Mouse (Mus musculus) embryonic facial prominence, embryonic 14.5 days (tissue): ENCODE data around the gene Olfr11. TPM values are rescaled to one million over a fixed set of nuclear protein-coding genes. Genes with fewer than 3 reads are reported as not detected.
A peak's percentile ranks its signal among the peaks of the same experiment; 100 is the strongest.

ENCODE experiments used
- ATAC-seq: fragments of 200-750 bp; cut with Nextera tagmentation; 2 replicates; pipeline ENCODE4 v1.8.0; 2017; ENCODE audit warnings: low read depth, moderate number of reproducible peaks, moderate TSS enrichment
- DNase-seq: peaks from one replicate; pipeline ENCODE4 v3.0.0-alpha.2; 2015; ENCODE audit warnings: low spot score
- H3K27ac ChIP-seq: fragments of 300-500 bp; sonication (generic); replicated peaks from 2 replicates; pipeline ENCODE4 v1.5.1; 2014; ENCODE audit warnings: low read depth, mild to moderate bottlenecking, low read length, moderate library complexity
- H3K27me3 ChIP-seq: fragments of 300-500 bp; sonication (generic); replicated peaks from 2 replicates; pipeline ENCODE4 v1.6.1; 2014; ENCODE audit warnings: low read length; ENCODE audit not compliant: control insufficient read depth, insufficient read depth
- H3K36me3 ChIP-seq: fragments of 300-500 bp; sonication (generic); 2 replicates; pipeline ENCODE4 v1.6.1; 2014; ENCODE audit warnings: low read length, mixed read lengths; ENCODE audit not compliant: control insufficient read depth, insufficient read depth
- H3K4me1 ChIP-seq: fragments of 300-500 bp; sonication (generic); 2 replicates; pipeline ENCODE4 v1.6.1; 2014; ENCODE audit warnings: antibody characterized with exemption, low read length; ENCODE audit not compliant: control insufficient read depth, insufficient read depth
- H3K4me2 ChIP-seq: fragments of 300-500 bp; sonication (generic); 2 replicates; pipeline ENCODE4 v1.6.1; 2014; ENCODE audit warnings: low read depth, mild to moderate bottlenecking, low read length, moderate library complexity, mixed read lengths
- H3K4me3 ChIP-seq: fragments of 300-500 bp; sonication (generic); 2 replicates; pipeline ENCODE4 v1.5.1; 2014; ENCODE audit warnings: low read depth, mild to moderate bottlenecking, low read length
- H3K9ac ChIP-seq: fragments of 300-500 bp; sonication (generic); 2 replicates; pipeline ENCODE4 v1.6.1; 2014; ENCODE audit warnings: low read depth, mild to moderate bottlenecking, low read length, moderate library complexity, mixed read lengths
- H3K9me3 ChIP-seq: fragments of 300-500 bp; sonication (generic); 2 replicates; pipeline ENCODE4 v1.6.1; 2016; ENCODE audit warnings: low read length; ENCODE audit not compliant: control insufficient read depth
- WGBS: fragments of 180-500 bp; shearing (Covaris S2); extraction: QIAGEN DNeasy Blood & Tissue Kit; methylation state at CpG from one replicate; pipeline ENCODE4 v1.1.7; 2014; 5-methylcytosine and 5-hydroxymethylcytosine counted together
- polyA plus RNA-seq: library from polyadenylated mRNA; unstranded; fragments of >200 nt; fragmentation: Nextera tagmentation; extraction: Ambion mirVana; gene quantifications from 2 replicates; pipeline ENCODE4 v1.2.1, GENCODE M21; 2014

Gene Olfr11
- polyA plus RNA-seq: not detected in 2 replicates

- no peak within 1 kb of the TSS for H3K27ac ChIP-seq
- no peaks in the 10 kb centered on the region for H3K4me1 ChIP-seq
- H3K27me3 ChIP-seq: no peaks in the 10 kb centered on the region
- 88% methylated on average over 2 of the region's 2 CpGs for WGBS
- no peaks in the 10 kb centered on the region for H3K9me3 ChIP-seq
- no peak within 1 kb of the TSS for H3K9ac ChIP-seq
- no peaks in the 10 kb centered on the region for H3K36me3 ChIP-seq
- H3K4me3 ChIP-seq: no peak within 1 kb of the TSS
- no peak for ATAC-seq
- no peak within 1 kb of the TSS for H3K4me2 ChIP-seq
- DNase-seq: no peak
These were observed at the start of gene Olfr11 for GRCm38 (mm10) chr13:21642418-21642817. TSS of gene Olfr11 (minus strand) at chr13:21642518.

GRCm38 (mm10) chr13:21677305-21677704 is 35.0 kb upstream of the Olfr11 start, which contains the start of gene Olfr1360:
TSS of gene Olfr1360 (minus strand) at chr13:21677405.
- WGBS: 84% methylated on average over 2 of the region's 2 CpGs
- DNase-seq: no peak

GRCm38 (mm10) chr13:21663286-21663685 is 21.0 kb upstream of the Olfr11 start, which contains the start of gene Olfr1361:
TSS of gene Olfr1361 (minus strand) at chr13:21663386.
- ATAC-seq (no peak), DNase-seq (no peak)
- no peak within 1 kb of the TSS for H3K9ac ChIP-seq
- H3K4me2 ChIP-seq: no peak within 1 kb of the TSS
- H3K9me3 ChIP-seq: no peaks in the 10 kb centered on the region
- no peaks in the 10 kb centered on the region for H3K27me3 ChIP-seq
- no peak within 1 kb of the TSS for H3K27ac ChIP-seq
- H3K4me1 ChIP-seq: no peaks in the 10 kb centered on the region
- no peaks in the 10 kb centered on the region for H3K36me3 ChIP-seq
- 47% methylated on average over 2 of the region's 2 CpGs for WGBS
- H3K4me3 ChIP-seq: no peak within 1 kb of the TSS

More at GRCm38 (mm10) chr13:21677305-21677704, 35.0 kb upstream of the Olfr11 start, which contains the start of gene Olfr1360:
- Histone ChIP-seq H3K4me2 (no peak within 1 kb of the TSS), H3K36me3 (no peaks in the 10 kb centered on the region), H3K9ac (no peak within 1 kb of the TSS), H3K27ac (no peak within 1 kb of the TSS), H3K4me3 (no peak within 1 kb of the TSS), H3K4me1 (no peaks in the 10 kb centered on the region), H3K27me3 (no peaks in the 10 kb centered on the region), H3K9me3 (no peaks in the 10 kb centered on the region)
- no peak for ATAC-seq

- no peaks in the 10 kb centered on the region for H3K36me3 ChIP-seq
- ATAC-seq (no peak), DNase-seq (peak; percentile 1)
- no peaks in the 10 kb centered on the region for H3K4me1 ChIP-seq
- no peaks in the 10 kb centered on the region for H3K9me3 ChIP-seq
- no peak within 1 kb of the TSS for H3K4me2 ChIP-seq
- no peaks in the 10 kb centered on the region for H3K27me3 ChIP-seq
- H3K4me3 ChIP-seq: no peak within 1 kb of the TSS
- H3K9ac ChIP-seq: no peak within 1 kb of the TSS
- no peak within 1 kb of the TSS for H3K27ac ChIP-seq
These were observed 28.4 kb downstream of the Olfr11 start, which contains the start of gene Olfr1362 for GRCm38 (mm10) chr13:21613922-21614321. TSS of gene Olfr1362 (minus strand) at chr13:21614022.

GRCm38 (mm10) chr13:21591618-21592017 is 50.7 kb downstream of the Olfr11 start:
- Histone ChIP-seq H3K9ac (no peak overlapping the region), H3K27me3 (no peaks in the 10 kb centered on the region), H3K36me3 (no peaks in the 10 kb centered on the region), H3K9me3 (no peaks in the 10 kb centered on the region), H3K4me2 (no peak overlapping the region), H3K27ac (no peak overlapping the region), H3K4me3 (no peak overlapping the region), H3K4me1 (no peaks in the 10 kb centered on the region)
- no peak for ATAC-seq
- DNase-seq: no peak
- 55% methylated on average over 2 of the region's 2 CpGs for WGBS

Other genes starting within 250 kb of the Olfr11 start
- 62.9 and 70.1 TPM in 2 replicates for gene Zkscan3, start 239.8 kb downstream of the Olfr11 start, polyA plus RNA-seq
- 2.3 and 2.5 TPM in 2 replicates for gene Pgbd1, start 201.5 kb downstream of the Olfr11 start, polyA plus RNA-seq
- 14.1 and 14.9 TPM in 2 replicates for gene Zscan26, start 188.8 kb downstream of the Olfr11 start, polyA plus RNA-seq
- 2.7 and 2.9 TPM in 2 replicates for gene Nkapl, start 174.0 kb downstream of the Olfr11 start, polyA plus RNA-seq
- 3.3 and 3.4 TPM in 2 replicates for gene Zkscan4, start 163.6 kb downstream of the Olfr11 start, polyA plus RNA-seq
- not detected in 2 replicates for gene Gm10065, start 163.1 kb downstream of the Olfr11 start, polyA plus RNA-seq
- gene AK157302, start 147.3 kb downstream of the Olfr11 start, polyA plus RNA-seq: 0.11 and 0.79 TPM in 2 replicates
- gene Gm11273, start 141.1 kb downstream of the Olfr11 start, polyA plus RNA-seq: 5.9 and 6.8 TPM in 2 replicates
- 8.5 and 9.8 TPM in 2 replicates for gene Zkscan8, start 111.4 kb downstream of the Olfr11 start, polyA plus RNA-seq
- 0.14 and 0.28 TPM in 2 replicates for gene Olfr1366, start 99.7 kb downstream of the Olfr11 start, polyA plus RNA-seq
- 0.12 TPM in 1 of 2 replicates, not detected in the other for gene Olfr1535, start 82.6 kb downstream of the Olfr11 start, polyA plus RNA-seq
- gene Olfr1364, start 60.8 kb downstream of the Olfr11 start, polyA plus RNA-seq: not detected in 2 replicates
- gene Olfr1362, start 28.5 kb downstream of the Olfr11 start, polyA plus RNA-seq: not detected in 2 replicates
- 0.12 and 0.25 TPM in 2 replicates for gene Olfr1361, start 20.9 kb upstream of the Olfr11 start, polyA plus RNA-seq
- gene Olfr1360, start 34.9 kb upstream of the Olfr11 start, polyA plus RNA-seq: not detected in 2 replicates
- gene Olfr1359, start 55.6 kb upstream of the Olfr11 start, polyA plus RNA-seq: 0.31 TPM in 1 of 2 replicates, not detected in the other
- gene Hist1h2bl, start 73.6 kb upstream of the Olfr11 start, polyA plus RNA-seq: 1.4 and 1.8 TPM in 2 replicates
- 10.8 and 14.8 TPM in 2 replicates for gene Hist1h2ai, start 73.9 kb upstream of the Olfr11 start, polyA plus RNA-seq
- gene Hist1h3h, start 75.1 kb upstream of the Olfr11 start, polyA plus RNA-seq: 9.5 and 9.6 TPM in 2 replicates
- 2.2 and 2.9 TPM in 2 replicates for gene Hist1h2bm, start 79.5 kb upstream of the Olfr11 start, polyA plus RNA-seq
- 1.2 TPM in 2 replicates for gene Hist1h4j, start 92.5 kb upstream of the Olfr11 start, polyA plus RNA-seq
- gene Hist1h4k, start 108.0 kb upstream of the Olfr11 start, polyA plus RNA-seq: 3.8 and 6.2 TPM in 2 replicates
- gene Hist1h2ak, start 111.3 kb upstream of the Olfr11 start, polyA plus RNA-seq: 5.5 and 8.4 TPM in 2 replicates
- 3.5 and 4.1 TPM in 2 replicates for gene Hist1h2bn, start 111.6 kb upstream of the Olfr11 start, polyA plus RNA-seq
- gene Hist1h1b, start 138.1 kb upstream of the Olfr11 start, polyA plus RNA-seq: 10.0 and 11.8 TPM in 2 replicates
- 127 and 141 TPM in 2 replicates for gene Hist1h3i, start 140.9 kb upstream of the Olfr11 start, polyA plus RNA-seq
- gene Hist1h2an, start 144.7 kb upstream of the Olfr11 start, polyA plus RNA-seq: 6.0 and 6.4 TPM in 2 replicates
- 0.56 and 0.61 TPM in 2 replicates for gene Hist1h2bp, start 144.9 kb upstream of the Olfr11 start, polyA plus RNA-seq
- 13.6 and 14.1 TPM in 2 replicates for gene Hist1h2bq, start 167.7 kb upstream of the Olfr11 start, polyA plus RNA-seq
- not detected in 2 replicates for gene Hist1h2ao, start 167.9 kb upstream of the Olfr11 start, polyA plus RNA-seq
- not detected in 2 replicates for gene Hist1h4m, start 169.2 kb upstream of the Olfr11 start, polyA plus RNA-seq
- 14.1 and 16.4 TPM in 2 replicates for gene Hist1h4n, start 189.7 kb upstream of the Olfr11 start, polyA plus RNA-seq
- 2,692 and 2,964 TPM in 2 replicates for gene Hist1h2ap, start 191.0 kb upstream of the Olfr11 start, polyA plus RNA-seq
- 13.5 and 14.4 TPM in 2 replicates for gene Hist1h2br, start 191.2 kb upstream of the Olfr11 start, polyA plus RNA-seq